Mouse (Mus musculus) embryonic facial prominence, embryonic 12.5 days (tissue): ENCODE data around the gene 2610044O15Rik8. TPM values are rescaled to one million over a fixed set of nuclear protein-coding genes. Genes with fewer than 3 reads are reported as not detected.
"Not testable (repeated sequence)": the region's sequence is repeated elsewhere in the genome, so short reads cannot be mapped to it uniquely, and the experiment has no call there.

ENCODE experiments used
- ATAC-seq: fragments of 200-750 bp; cut with Nextera tagmentation; 2 replicates; pipeline ENCODE4 v1.8.0; 2017; ENCODE audit not compliant: insufficient number of reproducible peaks, insufficient read depth, low FRiP score, low TSS enrichment
- H3K27ac ChIP-seq: fragments of 300-500 bp; sonication (generic); 2 replicates; pipeline ENCODE4 v1.5.1; 2016; ENCODE audit warnings: mild to moderate bottlenecking
- H3K27me3 ChIP-seq: fragments of 300-500 bp; sonication (generic); 2 replicates; pipeline ENCODE4 v1.6.1; 2016; ENCODE audit warnings: mild to moderate bottlenecking, moderate library complexity
- H3K36me3 ChIP-seq: fragments of 300-500 bp; sonication (generic); 2 replicates; pipeline ENCODE4 v1.6.1; 2016; ENCODE audit warnings: mild to moderate bottlenecking
- H3K4me1 ChIP-seq: fragments of 300-500 bp; sonication (generic); 2 replicates; pipeline ENCODE4 v1.6.1; 2016
- H3K4me2 ChIP-seq: fragments of 300-500 bp; sonication (generic); replicated peaks from 2 replicates; pipeline ENCODE4 v1.6.1; 2016; ENCODE audit warnings: mild to moderate bottlenecking, moderate library complexity
- H3K4me3 ChIP-seq: fragments of 300-500 bp; sonication (generic); 2 replicates; pipeline ENCODE4 v1.5.1; 2016; ENCODE audit warnings: mild to moderate bottlenecking
- H3K9ac ChIP-seq: fragments of 300-500 bp; sonication (generic); 2 replicates; pipeline ENCODE4 v1.6.1; 2016; ENCODE audit warnings: mild to moderate bottlenecking, moderate library complexity
- H3K9me3 ChIP-seq: fragments of 300-500 bp; sonication (generic); 2 replicates; pipeline ENCODE4 v1.6.1; 2016; ENCODE audit warnings: mild to moderate bottlenecking, moderate library complexity
- WGBS: fragments of 180-500 bp; shearing (Covaris S2); methylation state at CpG from one replicate; pipeline ENCODE4 v1.1.7; 2016; 5-methylcytosine and 5-hydroxymethylcytosine counted together
- polyA plus RNA-seq: library from polyadenylated mRNA; unstranded; fragments of >200 nt; fragmentation: Nextera tagmentation; extraction: Ambion mirVana; gene quantifications from 2 replicates; pipeline ENCODE4 v1.2.1, GENCODE M21; 2016

Gene 2610044O15Rik8
- polyA plus RNA-seq: 24.4 and 25.7 TPM in 2 replicates

DNA sequence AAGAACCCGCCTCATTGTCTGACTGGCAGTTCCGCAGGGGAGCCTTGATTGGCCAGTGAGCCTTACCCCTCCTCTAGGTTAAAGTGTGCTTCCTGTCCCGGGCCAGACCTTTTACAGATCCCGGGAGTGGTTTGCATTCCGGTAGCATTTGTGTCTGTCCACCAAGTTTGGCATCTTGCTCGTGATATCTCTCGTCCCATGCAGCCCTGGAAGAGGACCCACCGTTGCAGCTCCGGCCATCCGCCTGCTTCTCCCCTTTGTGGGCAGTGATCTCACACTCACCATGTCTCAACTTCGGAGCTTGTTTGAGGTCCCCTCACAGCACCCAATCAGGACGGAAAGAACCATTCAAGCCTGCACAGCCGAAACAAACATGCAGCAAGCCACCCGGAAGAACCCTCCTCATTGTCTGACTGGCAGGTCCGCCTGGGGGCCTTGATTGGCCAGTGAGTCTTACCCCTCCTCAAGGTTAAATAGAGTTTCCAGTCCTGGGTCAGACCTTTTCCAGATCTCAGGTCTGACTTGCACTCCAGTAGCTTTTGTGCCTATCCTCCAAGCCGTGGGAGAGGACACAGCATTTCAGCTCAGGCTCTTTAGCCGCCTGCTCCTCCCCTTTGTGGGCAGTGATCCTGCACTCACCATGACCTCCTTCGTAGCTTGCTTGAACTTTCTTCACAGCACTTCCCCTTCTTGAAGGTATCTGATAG, at the start of gene 2610044O15Rik8:
2610044O15Rik8 (minus strand) TSS at position 380 of the 707 bp plus-strand sequence.
- Histone ChIP-seq H3K27ac (peak within 1 kb of the TSS; percentile 92), H3K4me2 (peak within 1 kb of the TSS; percentile 62), H3K9ac (peak within 1 kb of the TSS; percentile 60), H3K9me3 (no peaks in the 10 kb centered on the region), H3K4me3 (peak within 1 kb of the TSS; percentile 61), H3K36me3 (no peaks in the 10 kb centered on the region), H3K4me1 (peaks cover 3% of the 10 kb centered on the region; the same call in 1 of the 2 replicates), H3K27me3 (no peaks in the 10 kb centered on the region)
- 1% methylated on average over 18 of the region's 18 CpGs for WGBS
- ATAC-seq: peak; percentile 99

DNA sequence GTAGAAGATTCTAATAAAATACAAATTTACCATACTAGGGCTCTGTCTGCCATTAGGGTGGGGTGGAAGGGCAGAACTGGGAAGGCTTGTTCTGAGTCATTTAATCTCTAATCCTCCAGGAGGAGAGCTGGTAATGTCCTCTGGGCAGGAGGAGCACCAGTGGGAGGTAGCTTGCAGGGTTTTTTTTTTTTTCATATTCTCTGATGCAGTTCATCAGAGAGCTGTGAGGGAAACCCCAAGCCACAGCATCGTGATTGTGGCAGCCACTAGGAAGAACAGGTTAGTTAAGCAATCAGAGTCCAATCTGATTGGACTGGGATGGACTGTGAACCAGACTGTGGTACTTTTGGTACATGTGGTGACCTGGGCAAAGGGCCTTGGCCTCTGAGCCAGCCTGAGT, 31.7 kb upstream of the 2610044O15Rik8 start:
- no peak for ATAC-seq
- Histone ChIP-seq H3K4me2 (no peak overlapping the region), H3K9ac (no peak overlapping the region), H3K9me3 (peaks cover 12% of the 10 kb centered on the region; the same call in 1 of the 2 replicates), H3K27ac (no peak overlapping the region), H3K27me3 (no peaks in the 10 kb centered on the region), H3K4me3 (no peak overlapping the region), H3K36me3 (peaks cover 33% of the 10 kb centered on the region), H3K4me1 (no peaks in the 10 kb centered on the region)
- WGBS: 73% methylated on average over 1 of the region's 1 CpGs

DNA sequence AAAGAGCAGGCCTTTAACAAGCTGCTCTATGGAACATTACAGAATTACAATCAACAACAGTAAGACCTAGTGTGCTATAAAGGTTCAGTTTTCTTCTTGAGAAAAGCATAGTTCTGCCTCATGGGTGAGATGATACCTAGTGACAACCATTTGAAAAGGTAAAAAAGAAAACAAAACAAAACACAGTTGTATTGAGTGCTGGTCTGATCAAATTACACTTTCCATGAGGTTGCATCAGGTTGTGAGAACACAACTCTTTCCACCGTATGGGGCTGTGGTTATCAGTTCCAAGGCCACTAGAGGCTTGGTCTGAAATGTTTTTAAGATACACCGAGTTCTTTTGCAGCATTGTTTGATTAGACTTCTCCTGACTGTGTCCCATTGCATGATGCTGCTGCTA, 30.1 kb upstream of the 2610044O15Rik8 start:
- no peak for ATAC-seq
- 66% methylated on average over 2 of the region's 2 CpGs for WGBS
- peaks cover 12% of the 10 kb centered on the region; the same call in 1 of the 2 replicates for H3K9me3 ChIP-seq
- no peak overlapping the region for H3K27ac ChIP-seq
- no peak overlapping the region for H3K9ac ChIP-seq
- peak overlapping the region; percentile 62 for H3K4me2 ChIP-seq
- peaks cover 19% of the 10 kb centered on the region for H3K36me3 ChIP-seq
- H3K27me3 ChIP-seq: no peaks in the 10 kb centered on the region
- no peak overlapping the region for H3K4me3 ChIP-seq
- no peaks in the 10 kb centered on the region for H3K4me1 ChIP-seq

DNA sequence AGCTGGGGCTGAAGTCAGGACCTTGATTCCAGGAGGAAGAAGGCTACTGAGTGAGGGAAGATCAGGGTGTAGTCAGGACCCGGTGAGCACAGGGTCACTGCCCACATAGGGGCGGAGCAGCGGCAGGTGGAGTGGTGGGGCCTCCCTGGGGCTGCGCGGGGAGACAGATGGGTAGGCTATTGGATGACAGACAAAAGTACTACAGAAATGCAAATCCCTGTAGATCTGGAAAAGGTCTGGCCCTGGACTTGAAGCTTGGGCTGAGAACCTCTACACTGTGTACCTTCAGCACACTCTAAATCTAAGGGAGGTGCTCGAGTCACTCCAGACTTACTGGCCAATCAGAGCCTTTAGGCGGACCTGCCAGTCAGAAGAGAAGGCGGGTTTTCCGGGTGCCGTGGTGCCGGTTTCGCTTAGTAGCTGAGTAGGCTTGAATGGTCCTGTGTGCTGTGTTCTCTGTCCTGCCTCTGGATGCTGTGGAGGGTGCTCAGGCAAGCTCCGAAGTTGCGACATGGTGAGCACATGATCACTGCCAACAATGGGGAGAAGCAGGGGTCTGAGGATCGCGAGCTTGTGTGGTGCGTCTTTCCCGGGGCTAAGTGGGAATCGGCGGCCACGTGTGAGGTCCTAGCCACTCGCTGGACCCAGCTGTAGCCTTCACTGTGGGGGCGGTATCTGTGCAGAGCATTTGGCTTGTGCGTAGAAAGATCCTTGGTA, 29.2 kb upstream of the 2610044O15Rik8 start:
- not testable (repeated sequence) for H3K9me3 ChIP-seq, H3K27ac ChIP-seq, H3K27me3 ChIP-seq, H3K4me1 ChIP-seq, H3K36me3 ChIP-seq
- peak overlapping the region; percentile 52 for H3K4me3 ChIP-seq
- WGBS: under 1% methylated on average over 23 of the region's 24 CpGs
- peak overlapping the region; percentile 62 for H3K4me2 ChIP-seq
- peak overlapping the region; percentile 58 for H3K9ac ChIP-seq
- ATAC-seq: peak; percentile 97

DNA sequence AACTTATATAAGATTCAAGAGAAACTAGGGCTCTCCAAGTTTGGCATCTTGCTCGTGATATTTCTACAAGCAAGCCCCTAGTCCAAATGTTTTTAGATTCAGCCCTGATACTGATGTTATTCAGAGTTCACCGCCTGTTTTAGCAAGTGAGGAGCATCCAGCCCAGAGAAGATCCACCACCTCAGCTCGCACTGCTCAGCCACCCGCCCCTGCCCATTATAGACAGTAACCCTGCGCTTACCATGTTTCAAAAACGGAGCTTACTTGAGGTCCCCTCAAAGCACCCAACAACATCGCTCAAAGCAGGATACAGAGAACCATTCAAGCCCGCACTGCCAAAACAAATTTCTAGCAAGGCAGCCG, 561 bp downstream of the 2610044O15Rik8 start:
- Histone ChIP-seq H3K27ac (peak overlapping the region; percentile 92), H3K4me2 (peak overlapping the region; percentile 62), H3K36me3 (no peaks in the 10 kb centered on the region), H3K9ac (peak overlapping the region; percentile 60), H3K27me3 (no peaks in the 10 kb centered on the region), H3K9me3 (no peaks in the 10 kb centered on the region), H3K4me3 (peak overlapping the region; percentile 61), H3K4me1 (peaks cover 3% of the 10 kb centered on the region; the same call in 1 of the 2 replicates)
- WGBS: 3% methylated on average over 9 of the region's 9 CpGs
- ATAC-seq: no peak

Other genes with a start within 250 kb of the 2610044O15Rik8 start
- gene Ccdc7a, start 168.9 kb downstream of the 2610044O15Rik8 start, polyA plus RNA-seq: 0.18 TPM in 1 of 2 replicates, not detected in the other
- gene Ccdc7b, start 167.3 kb downstream of the 2610044O15Rik8 start, polyA plus RNA-seq: not detected in 2 replicates
- gene Gm10999, start 102.7 kb downstream of the 2610044O15Rik8 start, polyA plus RNA-seq: not detected in 2 replicates